Mouse (Mus musculus): ENCODE data around the gene Odaph. TPM values are rescaled to one million over a fixed set of nuclear protein-coding genes. Genes with fewer than 3 reads are reported as not detected.
A peak's percentile ranks its signal among the peaks of the same experiment; 100 is the strongest.

Odaph gene
- polyA plus RNA-seq, 1 experiment from 2014 or later, result not detected

- Histone ChIP-seq H3K4me3 (ENCODE audit: low read depth, low read length) (peak overlapping the region; percentile 72), H3K9me3 (ENCODE audit: control insufficient read depth, low read length) (no peaks in the 10 kb centered on the region), H3K27ac (ENCODE audit: low read depth, low read length) (no peak overlapping the region), H3K9ac (ENCODE audit: low read length) (0 out of 2 replicates have a peak overlapping the region, but pooled peaks have one; percentile 27), H3K4me1 (ENCODE audit: control insufficient read depth, insufficient read depth, low read length) (peaks cover 9% of the 10 kb centered on the region), H3K36me3 (ENCODE audit: control insufficient read depth, insufficient read depth, low read length) (peaks cover 2% of the 10 kb centered on the region; the same call in 1 of the 2 replicates), H3K27me3 (ENCODE audit: control insufficient read depth, insufficient read depth, low read length) (no peaks in the 10 kb centered on the region), H3K4me2 (peak overlapping the region; percentile 64)
- ATAC-seq (ENCODE audit: low FRiP score) (no peak), DNase-seq (ENCODE audit: low spot score, missing footprints) (no peak)
- 87% methylated on average over 1 of the region's 1 CpGs for WGBS
Observed at GRCm38 (mm10) chr5:91961370-91961769, 25.9 kb upstream of the Odaph start.

DNA sequence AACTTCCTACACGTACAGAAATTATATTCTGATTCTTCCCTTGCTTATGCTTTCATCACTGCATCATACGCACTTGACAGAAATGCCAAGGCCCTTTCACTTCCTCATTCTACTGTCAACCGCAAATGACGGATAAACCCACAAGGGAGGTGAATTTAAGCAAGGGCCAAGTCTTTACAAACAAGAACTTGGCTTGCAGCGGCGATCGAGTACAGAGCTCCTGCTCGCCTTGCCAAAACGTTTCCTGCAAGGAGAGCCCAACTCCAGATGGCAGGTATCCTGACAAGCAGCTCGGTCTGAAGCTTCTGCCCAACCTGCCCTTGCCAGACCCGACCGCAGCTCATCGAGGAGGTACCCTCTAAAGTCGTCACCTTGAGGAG, 25.0 kb upstream of the Odaph start:
- WGBS, result 0% methylated on average over 14 of the region's 14 CpGs
- Histone ChIP-seq H3K36me3 (ENCODE audit: control insufficient read depth, insufficient read depth, low read length) (no peaks in the 10 kb centered on the region), H3K4me2 (peak overlapping the region; percentile 64), H3K4me3 (ENCODE audit: low read depth, low read length) (peak overlapping the region; percentile 72), H3K9ac (ENCODE audit: low read length) (peak overlapping the region; percentile 75), H3K27ac (ENCODE audit: low read depth, low read length) (peak overlapping the region; percentile 93), H3K27me3 (ENCODE audit: control insufficient read depth, insufficient read depth, low read length) (no peaks in the 10 kb centered on the region), H3K9me3 (ENCODE audit: control insufficient read depth, low read length) (no peaks in the 10 kb centered on the region), H3K4me1 (ENCODE audit: control insufficient read depth, insufficient read depth, low read length) (peaks cover 9% of the 10 kb centered on the region)
- DNase-seq (ENCODE audit: low spot score, missing footprints), result no peak
- ATAC-seq (ENCODE audit: low FRiP score), result no peak; the same call in 1 of the 2 replicates

DNA sequence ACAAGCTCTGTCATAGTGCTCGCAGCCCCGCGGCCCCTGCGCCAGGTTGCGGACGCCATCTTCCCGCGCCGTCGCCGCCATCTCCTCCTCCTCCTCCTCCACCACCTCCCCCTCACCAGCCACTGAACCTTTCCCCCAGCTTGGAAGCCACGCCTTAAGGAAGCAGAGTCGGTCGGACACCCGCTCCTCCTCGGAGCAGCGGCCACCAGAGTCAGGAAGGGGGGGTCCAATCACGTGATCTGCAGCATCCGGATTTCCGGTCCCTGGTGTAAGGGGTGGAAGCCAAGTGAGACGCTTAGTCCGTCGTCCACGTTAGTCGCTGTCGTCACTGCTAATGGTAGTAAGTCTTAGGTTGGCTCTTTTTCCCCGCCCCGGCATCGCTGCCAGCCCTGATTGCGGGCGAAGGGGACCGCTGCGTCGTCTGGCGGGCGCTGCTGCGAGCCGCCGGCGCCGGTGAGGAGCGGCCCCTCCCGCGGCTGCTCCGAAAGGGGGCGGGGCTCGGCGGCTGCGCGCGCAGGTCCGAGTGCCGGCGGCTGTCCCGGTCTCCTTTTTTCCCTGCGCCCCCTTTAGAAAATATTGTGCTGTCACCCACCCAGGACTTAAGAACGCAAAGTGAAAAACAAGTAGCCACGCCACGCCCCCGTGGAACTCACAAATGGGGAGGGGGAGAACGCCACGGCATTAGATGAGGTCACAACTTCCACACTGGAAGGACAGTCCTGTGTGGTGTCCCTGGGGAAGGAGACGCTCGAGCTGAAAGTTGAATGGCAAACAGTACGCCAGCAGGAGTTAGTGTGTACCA, 24.4 kb upstream of the Odaph start, which contains the start of gene Rchy1:
TSS of gene Rchy1 (minus strand) at position 430 of the 802 bp plus-strand sequence.
- no peaks in the 10 kb centered on the region for H3K27me3 ChIP-seq (ENCODE audit: control insufficient read depth, insufficient read depth, low read length)
- DNase-seq (ENCODE audit: low spot score, missing footprints), result peak; percentile 100
- peaks cover 9% of the 10 kb centered on the region for H3K4me1 ChIP-seq (ENCODE audit: control insufficient read depth, insufficient read depth, low read length)
- WGBS, result under 1% methylated on average over 63 of the region's 65 CpGs
- peak within 1 kb of the TSS; percentile 64 for H3K4me2 ChIP-seq
- H3K27ac ChIP-seq (ENCODE audit: low read depth, low read length), result peak within 1 kb of the TSS; percentile 93
- peak; percentile 98 for ATAC-seq (ENCODE audit: low FRiP score)
- peak within 1 kb of the TSS; percentile 72 for H3K4me3 ChIP-seq (ENCODE audit: low read depth, low read length)
- no peaks in the 10 kb centered on the region for H3K36me3 ChIP-seq (ENCODE audit: control insufficient read depth, insufficient read depth, low read length)
- no peaks in the 10 kb centered on the region for H3K9me3 ChIP-seq (ENCODE audit: control insufficient read depth, low read length)
- peak within 1 kb of the TSS; percentile 75 for H3K9ac ChIP-seq (ENCODE audit: low read length)

DNA sequence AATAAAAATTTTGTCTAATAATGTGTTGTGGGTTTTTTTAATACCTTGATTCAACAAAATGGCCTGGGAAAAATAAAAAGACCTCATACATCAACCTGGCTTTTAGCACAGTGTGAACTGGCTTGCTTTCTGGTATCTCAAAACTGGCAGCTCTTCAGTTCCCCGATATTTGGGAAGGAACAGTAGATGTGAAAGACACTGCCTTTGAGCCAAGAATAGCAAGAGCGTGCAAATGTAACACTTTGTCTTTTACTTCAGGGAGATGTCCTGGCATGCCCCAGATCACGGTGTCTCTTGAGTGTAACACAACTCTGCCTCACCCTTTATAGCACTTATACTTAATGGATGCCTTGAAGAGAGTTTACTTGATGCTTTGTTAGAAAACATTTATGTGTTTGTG, 15.2 kb upstream of the Odaph start:
- 90% methylated on average over 3 of the region's 3 CpGs for WGBS

GRCm38 (mm10) chr5:91974002-91974401, 13.3 kb upstream of the Odaph start:
- no peak for ATAC-seq (ENCODE audit: low FRiP score)
- 91% methylated on average over 7 of the region's 7 CpGs for WGBS
- H3K9me3 ChIP-seq (ENCODE audit: control insufficient read depth, low read length), result no peaks in the 10 kb centered on the region

More for the DNA sequence above, 15.2 kb upstream of the Odaph start:
- no peak overlapping the region for H3K4me3 ChIP-seq (ENCODE audit: low read depth, low read length)
- DNase-seq (ENCODE audit: low spot score, missing footprints) (no peak), ATAC-seq (ENCODE audit: low FRiP score) (no peak)
- H3K27ac ChIP-seq (ENCODE audit: low read depth, low read length), result no peak overlapping the region
- H3K4me2 ChIP-seq, result no peak overlapping the region
- H3K9me3 ChIP-seq (ENCODE audit: control insufficient read depth, low read length), result no peaks in the 10 kb centered on the region
- H3K4me1 ChIP-seq (ENCODE audit: control insufficient read depth, insufficient read depth, low read length), result no peaks in the 10 kb centered on the region
- no peaks in the 10 kb centered on the region for H3K27me3 ChIP-seq (ENCODE audit: control insufficient read depth, insufficient read depth, low read length)
- no peaks in the 10 kb centered on the region for H3K36me3 ChIP-seq (ENCODE audit: control insufficient read depth, insufficient read depth, low read length)
- no peak overlapping the region for H3K9ac ChIP-seq (ENCODE audit: low read length)

DNA sequence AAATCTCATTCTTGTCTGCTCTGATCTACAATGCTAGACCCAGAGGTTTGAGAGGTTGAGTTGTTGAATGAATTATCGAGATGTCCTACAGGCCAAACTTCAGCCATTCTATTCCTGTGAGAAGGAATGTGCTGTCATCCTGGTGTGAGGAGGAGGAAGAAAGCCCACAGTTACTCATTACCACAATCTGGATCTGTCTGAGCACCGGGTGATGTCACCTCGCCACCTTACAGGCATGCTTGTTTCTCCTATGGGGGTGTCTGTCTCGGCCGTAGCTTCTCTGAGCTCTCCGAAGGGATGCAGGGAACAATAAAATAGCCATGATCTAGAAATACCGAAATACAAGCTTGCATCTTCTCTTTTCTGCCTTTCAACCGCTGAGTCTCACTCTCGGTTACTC, 11.5 kb upstream of the Odaph start:
- Histone ChIP-seq H3K27ac (ENCODE audit: low read depth, low read length) (no peak overlapping the region), H3K9ac (ENCODE audit: low read length) (no peak overlapping the region), H3K27me3 (ENCODE audit: control insufficient read depth, insufficient read depth, low read length) (no peaks in the 10 kb centered on the region), H3K4me1 (ENCODE audit: control insufficient read depth, insufficient read depth, low read length) (no peaks in the 10 kb centered on the region), H3K36me3 (ENCODE audit: control insufficient read depth, insufficient read depth, low read length) (no peaks in the 10 kb centered on the region), H3K4me2 (no peak overlapping the region), H3K9me3 (ENCODE audit: control insufficient read depth, low read length) (no peaks in the 10 kb centered on the region), H3K4me3 (ENCODE audit: low read depth, low read length) (no peak overlapping the region)
- 95% methylated on average over 9 of the region's 9 CpGs for WGBS
- DNase-seq (ENCODE audit: low spot score, missing footprints) (no peak), ATAC-seq (ENCODE audit: low FRiP score) (no peak)

More at GRCm38 (mm10) chr5:91974002-91974401, 13.3 kb upstream of the Odaph start:
- no peak for DNase-seq (ENCODE audit: low spot score, missing footprints)
- H3K36me3 ChIP-seq (ENCODE audit: control insufficient read depth, insufficient read depth, low read length), result no peaks in the 10 kb centered on the region
- no peak overlapping the region for H3K4me3 ChIP-seq (ENCODE audit: low read depth, low read length)
- H3K27me3 ChIP-seq (ENCODE audit: control insufficient read depth, insufficient read depth, low read length), result no peaks in the 10 kb centered on the region
- no peak overlapping the region for H3K4me2 ChIP-seq
- no peaks in the 10 kb centered on the region for H3K4me1 ChIP-seq (ENCODE audit: control insufficient read depth, insufficient read depth, low read length)
- no peak overlapping the region for H3K27ac ChIP-seq (ENCODE audit: low read depth, low read length)
- no peak overlapping the region for H3K9ac ChIP-seq (ENCODE audit: low read length)

GRCm38 (mm10) chr5:91976566-91977396, 10.5 kb upstream of the Odaph start:
- ATAC-seq (ENCODE audit: low FRiP score) (no peak), DNase-seq (ENCODE audit: low spot score, missing footprints) (no peak)
- no peak overlapping the region for H3K4me3 ChIP-seq (ENCODE audit: low read depth, low read length)
- H3K27me3 ChIP-seq (ENCODE audit: control insufficient read depth, insufficient read depth, low read length), result no peaks in the 10 kb centered on the region
- no peak overlapping the region for H3K9ac ChIP-seq (ENCODE audit: low read length)
- H3K27ac ChIP-seq (ENCODE audit: low read depth, low read length), result no peak overlapping the region
- no peaks in the 10 kb centered on the region for H3K36me3 ChIP-seq (ENCODE audit: control insufficient read depth, insufficient read depth, low read length)
- H3K9me3 ChIP-seq (ENCODE audit: control insufficient read depth, low read length), result no peaks in the 10 kb centered on the region
- WGBS, result 74% methylated on average over 10 of the region's 10 CpGs
- H3K4me2 ChIP-seq, result no peak overlapping the region
- H3K4me1 ChIP-seq (ENCODE audit: control insufficient read depth, insufficient read depth, low read length), result no peaks in the 10 kb centered on the region

GRCm38 (mm10) chr5:91977397-91977770, 9.9 kb upstream of the Odaph start:
- 72% methylated on average over 2 of the region's 2 CpGs for WGBS
- no peaks in the 10 kb centered on the region for H3K4me1 ChIP-seq (ENCODE audit: control insufficient read depth, insufficient read depth, low read length)

More at GRCm38 (mm10) chr5:91977397-91977770, 9.9 kb upstream of the Odaph start:
- Histone ChIP-seq H3K36me3 (ENCODE audit: control insufficient read depth, insufficient read depth, low read length) (no peaks in the 10 kb centered on the region), H3K27me3 (ENCODE audit: control insufficient read depth, insufficient read depth, low read length) (no peaks in the 10 kb centered on the region), H3K27ac (ENCODE audit: low read depth, low read length) (no peak overlapping the region), H3K9me3 (ENCODE audit: control insufficient read depth, low read length) (no peaks in the 10 kb centered on the region), H3K9ac (ENCODE audit: low read length) (no peak overlapping the region), H3K4me2 (no peak overlapping the region), H3K4me3 (ENCODE audit: low read depth, low read length) (no peak overlapping the region)
- no peak for ATAC-seq (ENCODE audit: low FRiP score)
- no peak for DNase-seq (ENCODE audit: low spot score, missing footprints)

Data from midbrain, embryonic 11.5 days (tissue).